Mouse (Mus musculus) testis, adult 2 months (tissue): ENCODE measurements around the gene Ret.

Experiments
- CTCF ChIP-seq: fragments of 200-500 bp; IDR thresholded peaks from 2 replicates; pipeline ENCODE4 v1.5.1; 2012; ENCODE audit warnings: low read depth, mild to moderate bottlenecking, inconsistent platforms, low read length, moderate library complexity; ENCODE audit not compliant: control insufficient read depth, insufficient read depth, insufficient replicate concordance
- POLR2A ChIP-seq: fragments of 200-500 bp; IDR thresholded peaks from 2 replicates; pipeline ENCODE4 v1.6.1; 2012; ENCODE audit warnings: low read depth, mild to moderate bottlenecking, inconsistent platforms, low read length, moderate library complexity; ENCODE audit not compliant: control insufficient read depth

GRCm38 (mm10) chr6:118127827-118128487 lies 69.6 kb downstream of the Ret start:
- TF ChIP-seq POLR2A, result no peak
- no peak for TF ChIP-seq CTCF
